Mouse (Mus musculus) CH12.LX (cell line): ENCODE measurements around the gene Pcdh15. TPM values are rescaled to one million over a fixed set of nuclear protein-coding genes. Genes with fewer than 3 reads are reported as not detected.

Source experiments
- DNase-seq: peaks from one replicate; pipeline ENCODE4 v3.0.0-alpha.2; 2013; ENCODE audit errors: extremely low read depth
- H3K27ac ChIP-seq: 2 replicates; pipeline ENCODE4 v1.5.1; 2012; ENCODE audit warnings: low read depth, mild to moderate bottlenecking, control low read depth, moderate library complexity; ENCODE audit not compliant: insufficient read depth
- H3K27me3 ChIP-seq: replicated peaks from 2 replicates; pipeline ENCODE3; 2012; ENCODE audit warnings: inconsistent platforms
- H3K36me3 ChIP-seq, 2 experiments: replicated peaks in 1 of 2; 2 replicates each; pipeline versions ENCODE3 to v1.6.1; 2012; ENCODE audit warnings: inconsistent platforms in 1 of 2, low read length in 1 of 2, mild to moderate bottlenecking in 1 of 2, mixed read lengths in 1 of 2, moderate library complexity in 1 of 2; ENCODE audit not compliant: control insufficient read depth in 1 of 2, insufficient read depth in 1 of 2
- H3K4me1 ChIP-seq, 2 experiments: 2 replicates each; pipeline ENCODE4 v1.6.1; 2012; ENCODE audit warnings: inconsistent platforms in 1 of 2, moderate library complexity in 1 of 2; ENCODE audit not compliant: insufficient read depth in 2 of 2, control insufficient read depth in 1 of 2
- H3K4me2 ChIP-seq: 2 replicates; pipeline ENCODE4 v1.6.1; 2012; ENCODE audit warnings: low read depth, mild to moderate bottlenecking, control low read depth; ENCODE audit not compliant: poor library complexity, insufficient read depth, severe bottlenecking
- H3K4me3 ChIP-seq, 3 experiments: fragments of 150-350 bp in 1 of 3; sonication (generic) in 1 of 3; replicated peaks in 1 of 3; 2 replicates each; pipeline versions ENCODE3 to v1.5.1; 2011 to 2012; ENCODE audit warnings: low read depth in 2 of 3, low read length in 2 of 3, mild to moderate bottlenecking in 2 of 3, moderate library complexity in 2 of 3, control low read depth in 1 of 3, improper control_type of control experiment in 1 of 3, inconsistent platforms in 1 of 3, mixed read lengths in 1 of 3; ENCODE audit not compliant: poor library complexity in 1 of 3
- H3K79me2 ChIP-seq: replicated peaks from 2 replicates; pipeline ENCODE4 v1.6.1; 2012; ENCODE audit warnings: mild to moderate bottlenecking, moderate library complexity; ENCODE audit not compliant: control insufficient read depth, poor library complexity, insufficient read depth, severe bottlenecking; ENCODE audit errors: extremely low read depth
- H3K9ac ChIP-seq: 2 replicates; pipeline ENCODE4 v1.6.1; 2012; ENCODE audit warnings: low read depth, mild to moderate bottlenecking, control low read depth, moderate library complexity; ENCODE audit not compliant: insufficient read depth
- H3K9me3 ChIP-seq: replicated peaks from 2 replicates; pipeline ENCODE3; 2012; ENCODE audit warnings: low read length, inconsistent platforms, mixed read lengths
- CHD2 ChIP-seq: IDR thresholded peaks from 2 replicates; pipeline ENCODE4 v1.6.1; 2011; ENCODE audit warnings: low read length, improper control_type of control experiment
- EP300 ChIP-seq: IDR thresholded peaks from 2 replicates; pipeline ENCODE4 v1.6.1; 2011; ENCODE audit warnings: low read length, improper control_type of control experiment
- ETS1 ChIP-seq: conservative IDR thresholded peaks from 2 replicates; pipeline ENCODE4 v1.6.1; 2012; ENCODE audit warnings: low read depth, mild to moderate bottlenecking, inconsistent platforms, low read length, improper control_type of control experiment, moderate library complexity
- MAFK ChIP-seq: IDR thresholded peaks from 2 replicates; pipeline ENCODE4 v1.6.1; 2011; ENCODE audit warnings: low read length, improper control_type of control experiment; ENCODE audit not compliant: insufficient replicate concordance
- MAZ ChIP-seq: IDR thresholded peaks from 2 replicates; pipeline ENCODE4 v1.6.1; 2012; ENCODE audit warnings: low read depth, mild to moderate bottlenecking, inconsistent platforms, low read length, improper control_type of control experiment, moderate library complexity
- MEF2A ChIP-seq: IDR thresholded peaks from 2 replicates; pipeline ENCODE4 v1.6.1; 2014; ENCODE audit warnings: low read depth, mild to moderate bottlenecking, inconsistent platforms, low read length, improper control_type of control experiment, borderline replicate concordance
- NELFE ChIP-seq: IDR thresholded peaks from 2 replicates; pipeline ENCODE4 v1.6.1; 2011; ENCODE audit warnings: low read depth, low read length, improper control_type of control experiment
- RAD21 ChIP-seq: IDR thresholded peaks from 2 replicates; pipeline ENCODE4 v1.6.1; 2011; ENCODE audit warnings: low read depth, mild to moderate bottlenecking, low read length, improper control_type of control experiment, moderate library complexity
- RCOR1 ChIP-seq: conservative IDR thresholded peaks from 2 replicates; pipeline ENCODE4 v1.6.1; 2012; ENCODE audit warnings: low read depth, mild to moderate bottlenecking, inconsistent platforms, low read length, improper control_type of control experiment
- SMC3 ChIP-seq: IDR thresholded peaks from 2 replicates; pipeline ENCODE4 v1.6.1; 2011; ENCODE audit warnings: low read depth, low read length, improper control_type of control experiment
- TBP ChIP-seq: conservative IDR thresholded peaks from 2 replicates; pipeline ENCODE4 v1.6.1; 2011; ENCODE audit warnings: low read depth, low read length, improper control_type of control experiment
- UBTF ChIP-seq: IDR thresholded peaks from 2 replicates; pipeline ENCODE4 v1.6.1; 2012; ENCODE audit warnings: low read depth, mild to moderate bottlenecking, inconsistent platforms, low read length, improper control_type of control experiment, moderate library complexity
- ZC3H11A ChIP-seq: IDR thresholded peaks from 2 replicates; pipeline ENCODE4 v1.6.1; 2012; ENCODE audit warnings: low read depth, mild to moderate bottlenecking, inconsistent platforms, low read length, improper control_type of control experiment
- dilution Hi-C: fragments of 300-500 bp; cut with MboI; formaldehyde crosslinking; loops from 2 replicates; pipeline ENCODE4 v1.14.3; 2020; ENCODE audit warnings: low sequenced_read_pairs; ENCODE audit not compliant: extremely low pct_unique_long_range_greater_than_20kb, extremely low pct_ligation_motif_present
- in situ Hi-C: fragments of 300-500 bp; cut with MboI; formaldehyde crosslinking; loops from 3 replicates; pipeline ENCODE4 v1.14.3; 2019; ENCODE audit warnings: low sequenced_read_pairs, low pct_ligation_motif_present, low pct_unique_long_range_greater_than_20kb, mixed read lengths
- polyA plus RNA-seq: library from polyadenylated mRNA; unstranded; fragments of >175 nt; gene quantifications from 2 replicates; pipeline ENCODE4 v1.2.1, GENCODE M21; 2012; ENCODE audit warnings: low read depth; ENCODE audit not compliant: insufficient read length
- total RNA-seq, 2 experiments: library from RNA; depleted of rRNA; stranded (reverse); fragments of 300-350 nt in 1 of 2; fragments of >200 nt in 1 of 2; gene quantifications; 2 replicates each; pipeline ENCODE4 v1.2.3; 2012 to 2014

Gene Pcdh15
- total and polyA plus RNA-seq, 3 experiments: not detected

GRCm38 (mm10) chr10:73059726-73060230 is 39.4 kb upstream of the Pcdh15 start:
- Histone ChIP-seq H3K36me3 (no peaks in the 10 kb centered on the region), H3K4me3 (no peak overlapping the region), H3K27me3 (no peaks in the 10 kb centered on the region), H3K9ac (no peak overlapping the region), H3K4me2 (no peak overlapping the region), H3K9me3 (peaks cover 10% of the 10 kb centered on the region), H3K4me1 (no peaks in the 10 kb centered on the region), H3K79me2 (no peaks in the 10 kb centered on the region), H3K27ac (no peak overlapping the region)
- dilution Hi-C loops: no loop called here
- TF ChIP-seq NELFE (no peak), MAFK (no peak), ETS1 (no peak), UBTF (no peak), RCOR1 (no peak), TBP (no peak), EP300 (no peak), CHD2 (no peak), MEF2A (no peak), MAZ (no peak), RAD21 (no peak), SMC3 (no peak)
- in situ Hi-C loops: no loop called here
- no peak for DNase-seq

- no peak overlapping the region for H3K4me2 ChIP-seq
- H3K79me2 ChIP-seq: no peaks in the 10 kb centered on the region
- in situ Hi-C loops (no loop called here), dilution Hi-C loops (no loop called here)
- DNase-seq: no peak
- no peak overlapping the region for H3K27ac ChIP-seq
- H3K27me3 ChIP-seq: no peaks in the 10 kb centered on the region
- no peak overlapping the region for H3K4me3 ChIP-seq
- H3K4me1 ChIP-seq: no peaks in the 10 kb centered on the region
- no peaks in the 10 kb centered on the region for H3K36me3 ChIP-seq
- TF ChIP-seq ZC3H11A (no peak), CHD2 (no peak)
- no peak overlapping the region for H3K9ac ChIP-seq
- H3K9me3 ChIP-seq: peaks cover 35% of the 10 kb centered on the region
Observed at GRCm38 (mm10) chr10:73086703-73087102, 12.4 kb upstream of the Pcdh15 start.

- Histone ChIP-seq H3K36me3 (no peaks in the 10 kb centered on the region), H3K9ac (no peak overlapping the region), H3K4me1 (no peaks in the 10 kb centered on the region), H3K4me3 (no peak overlapping the region), H3K9me3 (peaks cover 55% of the 10 kb centered on the region), H3K27ac (no peak overlapping the region), H3K4me2 (no peak overlapping the region)
- no peak for DNase-seq
- in situ Hi-C loops (no loop called here), dilution Hi-C loops (no loop called here)
- TF ChIP-seq MAFK: no peak
- TF ChIP-seq, all 38 proteins: peak for 0
- Histone ChIP-seq H3K27me3 (no peaks in the 10 kb centered on the region), H3K79me2 (no peaks in the 10 kb centered on the region)
Observed at GRCm38 (mm10) chr10:73096531-73097135, 2.5 kb upstream of the Pcdh15 start.
